Mouse (Mus musculus): Measurements from ENCODE around the gene Tet3.

Tet3 gene

GRCm38 (mm10) chr6:83414601-83415355 is 44.1 kb downstream of the Tet3 start:
- no peak for DNase-seq (ENCODE audit: low spot score in 2 of 2)

- DNase-seq (ENCODE audit: low spot score in 2 of 2) = no peak
Observed at GRCm38 (mm10) chr6:83413686-83414085, 45.2 kb downstream of the Tet3 start.

- no peak for DNase-seq (ENCODE audit: low spot score in 2 of 2)
Observed at GRCm38 (mm10) chr6:83412854-83413401, 46.0 kb downstream of the Tet3 start.

GRCm38 (mm10) chr6:83412362-83412853 is 46.5 kb downstream of the Tet3 start:
- no peak for DNase-seq (ENCODE audit: low spot score in 2 of 2)

- DNase-seq (ENCODE audit: low spot score in 2 of 2) = no peak
Observed at GRCm38 (mm10) chr6:83411635-83412361, 47.1 kb downstream of the Tet3 start.

- DNase-seq (ENCODE audit: low spot score in 2 of 2) = no peak
Observed at GRCm38 (mm10) chr6:83410046-83410706, 48.7 kb downstream of the Tet3 start.

GRCm38 (mm10) chr6:83408510-83408909 is 50.4 kb downstream of the Tet3 start:
- DNase-seq (ENCODE audit: low spot score in 2 of 2) = no peak

- no peak for DNase-seq (ENCODE audit: low spot score in 2 of 2)
Observed at GRCm38 (mm10) chr6:83405511-83406064, 53.3 kb downstream of the Tet3 start.

- no peak for DNase-seq (ENCODE audit: low spot score in 2 of 2)
Observed at GRCm38 (mm10) chr6:83404571-83404970, 54.3 kb downstream of the Tet3 start.

- no peak for DNase-seq (ENCODE audit: low spot score in 2 of 2)
Observed at GRCm38 (mm10) chr6:83403481-83403880, 55.4 kb downstream of the Tet3 start.

GRCm38 (mm10) chr6:83399790-83400189 is 59.1 kb downstream of the Tet3 start:
- DNase-seq (ENCODE audit: low spot score in 2 of 2) = no peak

- DNase-seq (ENCODE audit: low spot score in 2 of 2) = no peak
Observed at GRCm38 (mm10) chr6:83397728-83398127, 61.2 kb downstream of the Tet3 start.

- no peak for DNase-seq (ENCODE audit: low spot score in 2 of 2)
Observed at GRCm38 (mm10) chr6:83396711-83397110, 62.2 kb downstream of the Tet3 start.

- peak in 1 of 2 experiments; percentile 40 for DNase-seq (ENCODE audit: low spot score in 2 of 2)
Observed at GRCm38 (mm10) chr6:83395544-83396229, 63.2 kb downstream of the Tet3 start.

- no peak for DNase-seq (ENCODE audit: low spot score in 2 of 2)
Observed at GRCm38 (mm10) chr6:83394122-83394521, 64.8 kb downstream of the Tet3 start.

- no peak for DNase-seq (ENCODE audit: low spot score in 2 of 2)
Observed at GRCm38 (mm10) chr6:83392166-83392780, 66.6 kb downstream of the Tet3 start.

- DNase-seq (ENCODE audit: low spot score in 2 of 2) = no peak
Observed at GRCm38 (mm10) chr6:83385569-83386090, 73.3 kb downstream of the Tet3 start.

GRCm38 (mm10) chr6:83381510-83382491 is 77.1 kb downstream of the Tet3 start:
- peak; percentile 60 to 70 for DNase-seq (ENCODE audit: low spot score in 2 of 2)

GRCm38 (mm10) chr6:83373704-83374300 is 85.1 kb downstream of the Tet3 start:
- DNase-seq (ENCODE audit: low spot score in 2 of 2) = no peak

Data from spleen, postnatal 14 days (tissue).